Mouse (Mus musculus) hindbrain, embryonic 11.5 days (tissue): ENCODE results near the gene Upp2. TPM values are rescaled to one million over a fixed set of nuclear protein-coding genes. Genes with fewer than 3 reads are reported as not detected.

Experiments
- ATAC-seq: fragments of 200-750 bp; cut with Nextera tagmentation; 2 replicates; pipeline ENCODE4 v1.8.0; 2017; ENCODE audit warnings: mild to moderate bottlenecking, moderate TSS enrichment, moderate library complexity; ENCODE audit not compliant: low FRiP score
- DNase-seq: peaks from one replicate; pipeline ENCODE4 v3.0.0-alpha.2; 2015; ENCODE audit warnings: low spot score
- H3K27ac ChIP-seq: fragments of 300-500 bp; sonication (generic); 2 replicates; pipeline ENCODE4 v1.5.1; 2014; ENCODE audit warnings: mild to moderate bottlenecking, low read depth, low read length
- H3K27me3 ChIP-seq: fragments of 300-500 bp; sonication (generic); 2 replicates; pipeline ENCODE4 v1.6.1; 2014; ENCODE audit warnings: mild to moderate bottlenecking, low read length, moderate library complexity, mixed read lengths; ENCODE audit not compliant: control insufficient read depth, insufficient read depth
- H3K36me3 ChIP-seq: fragments of 300-500 bp; sonication (generic); 2 replicates; pipeline ENCODE4 v1.6.1; 2014; ENCODE audit warnings: mild to moderate bottlenecking, low read length, moderate library complexity, mixed read lengths; ENCODE audit not compliant: control insufficient read depth, insufficient read depth
- H3K4me1 ChIP-seq: fragments of 300-500 bp; sonication (generic); replicated peaks from 2 replicates; pipeline ENCODE4 v1.6.1; 2014; ENCODE audit warnings: low read length, mixed read lengths; ENCODE audit not compliant: control insufficient read depth, insufficient read depth
- H3K4me2 ChIP-seq: fragments of 300-500 bp; sonication (generic); replicated peaks from 2 replicates; pipeline ENCODE4 v1.6.1; 2014; ENCODE audit warnings: mild to moderate bottlenecking, low read depth, low read length
- H3K4me3 ChIP-seq: fragments of 300-500 bp; sonication (generic); 2 replicates; pipeline ENCODE4 v1.5.1; 2014; ENCODE audit warnings: low read depth, low read length
- H3K9ac ChIP-seq: fragments of 300-500 bp; sonication (generic); 2 replicates; pipeline ENCODE4 v1.6.1; 2014; ENCODE audit warnings: low read depth, low read length
- H3K9me3 ChIP-seq: fragments of 300-500 bp; sonication (generic); 2 replicates; pipeline ENCODE4 v1.6.1; 2016; ENCODE audit warnings: low read length; ENCODE audit not compliant: control insufficient read depth
- WGBS: fragments of 180-500 bp; shearing (Covaris S2); extraction: QIAGEN DNeasy Blood & Tissue Kit; methylation state at CpG from one replicate; pipeline ENCODE4 v1.1.7; 2014; 5-methylcytosine and 5-hydroxymethylcytosine counted together
- polyA plus RNA-seq: library from polyadenylated mRNA; unstranded; fragments of >200 nt; fragmentation: Nextera tagmentation; extraction: Ambion mirVana; gene quantifications from 2 replicates; pipeline ENCODE4 v1.2.1, GENCODE M21; 2014

Gene Upp2
- polyA plus RNA-seq, 1 experiment from 2014 or later, result 6.3 TPM

DNA sequence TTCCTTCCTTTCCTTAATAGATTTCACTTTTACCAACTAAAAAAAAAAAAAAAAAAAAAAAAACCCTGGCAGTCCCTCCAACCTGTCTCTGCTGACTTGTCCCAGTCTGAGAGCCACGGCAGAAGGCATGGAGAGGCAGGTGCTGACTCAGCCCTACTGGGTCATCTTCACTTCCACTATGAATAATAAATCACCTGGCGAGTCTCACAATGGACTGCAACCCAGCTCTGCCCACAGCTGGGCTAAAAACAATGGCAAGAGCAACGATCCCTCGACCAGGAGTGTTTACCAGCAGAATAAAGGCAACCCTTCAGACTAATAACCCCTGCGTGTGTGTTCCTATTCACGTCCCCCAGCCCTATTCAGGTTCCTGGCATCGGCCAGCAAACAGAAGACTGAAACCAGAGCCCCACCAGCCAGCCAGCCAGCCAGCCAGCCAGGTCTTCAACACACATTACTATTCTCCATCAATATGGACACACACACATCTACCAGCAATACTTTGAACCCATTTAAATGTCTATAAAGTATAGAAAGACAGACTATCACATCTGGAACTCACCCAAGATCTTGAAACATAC lies 37.1 kb upstream of the Upp2 start:
- H3K9ac ChIP-seq, result no peak overlapping the region
- ATAC-seq (no peak), DNase-seq (no peak)
- no peaks in the 10 kb centered on the region for H3K27me3 ChIP-seq
- no peak overlapping the region for H3K27ac ChIP-seq
- H3K4me3 ChIP-seq, result no peak overlapping the region
- H3K4me2 ChIP-seq, result no peak overlapping the region
- H3K9me3 ChIP-seq, result no peaks in the 10 kb centered on the region
- peaks cover 11% of the 10 kb centered on the region; the same call in 1 of the 2 replicates for H3K4me1 ChIP-seq
- WGBS, result 35% methylated on average over 7 of the region's 7 CpGs
- no peaks in the 10 kb centered on the region for H3K36me3 ChIP-seq

DNA sequence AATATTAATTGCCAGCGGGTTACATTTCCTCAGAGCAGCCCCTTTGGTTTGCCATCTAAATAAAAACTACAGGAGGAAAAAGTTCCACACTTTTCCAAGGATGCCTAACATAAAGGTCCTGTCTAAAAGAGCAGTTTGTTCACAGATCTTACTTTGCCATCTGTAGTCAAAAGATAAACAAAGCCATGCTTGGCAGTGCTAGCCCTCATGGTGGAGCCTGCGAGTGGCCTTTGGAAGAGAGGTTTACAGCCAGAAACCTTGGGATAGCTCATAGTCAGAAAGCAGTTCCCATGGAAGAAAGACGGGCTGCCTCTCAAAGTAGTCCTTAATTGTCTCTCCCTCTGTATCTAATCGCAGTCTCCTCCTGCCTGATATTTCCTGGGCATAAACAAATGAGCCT lies 36.6 kb upstream of the Upp2 start:
- H3K27ac ChIP-seq, result no peak overlapping the region
- DNase-seq, result no peak
- H3K4me1 ChIP-seq, result peaks cover 14% of the 10 kb centered on the region; the same call in 1 of the 2 replicates

DNA sequence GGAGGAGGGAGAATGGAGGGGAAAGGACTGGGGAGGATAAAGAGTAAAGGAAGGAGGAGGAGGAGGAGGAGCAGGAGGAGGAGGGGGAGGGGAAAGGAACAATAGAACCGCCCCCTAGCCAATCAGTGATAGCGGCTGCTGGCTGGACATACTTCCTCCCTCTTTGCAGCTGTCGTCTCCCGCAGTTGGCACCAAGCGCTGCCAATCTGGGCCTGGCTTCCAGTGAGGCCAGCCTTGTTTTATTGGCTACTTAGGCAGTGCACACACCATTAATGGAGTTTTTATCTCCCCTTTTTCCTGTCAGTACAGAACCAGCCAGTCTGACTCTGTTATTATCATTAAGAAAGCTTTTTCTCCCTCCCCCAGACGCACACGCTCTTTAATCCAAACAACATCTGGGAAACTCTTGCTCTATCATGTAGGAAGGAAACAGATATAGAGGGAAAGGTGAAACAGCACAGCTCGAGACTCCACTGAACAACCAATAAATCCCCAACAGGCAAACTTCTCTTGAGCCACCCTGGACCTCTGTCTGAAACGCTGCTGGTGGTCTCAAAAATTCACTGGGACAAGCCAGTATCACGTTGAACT lies 34.7 kb upstream of the Upp2 start:
- Histone ChIP-seq H3K9me3 (no peaks in the 10 kb centered on the region), H3K27ac (no peak overlapping the region; the same call in 1 of the 2 replicates), H3K9ac (no peak overlapping the region), H3K4me1 (peaks cover 14% of the 10 kb centered on the region; the same call in 1 of the 2 replicates), H3K4me2 (0 out of 2 replicates have a peak overlapping the region, but pooled peaks have one; percentile 2), H3K36me3 (no peaks in the 10 kb centered on the region), H3K4me3 (no peak overlapping the region), H3K27me3 (0 out of 2 replicates have a peak, but pooled peaks cover 2% of the 10 kb centered on the region)
- DNase-seq (peak; percentile 73), ATAC-seq (peak; percentile 82)
- WGBS, result 21% methylated on average over 10 of the region's 10 CpGs

More for the DNA sequence above, 36.6 kb upstream of the Upp2 start:
- Histone ChIP-seq H3K9ac (no peak overlapping the region), H3K9me3 (no peaks in the 10 kb centered on the region), H3K4me3 (no peak overlapping the region), H3K36me3 (no peaks in the 10 kb centered on the region), H3K4me2 (no peak overlapping the region), H3K27me3 (no peaks in the 10 kb centered on the region)
- ATAC-seq, result no peak
- 84% methylated on average over 4 of the region's 4 CpGs for WGBS

DNA sequence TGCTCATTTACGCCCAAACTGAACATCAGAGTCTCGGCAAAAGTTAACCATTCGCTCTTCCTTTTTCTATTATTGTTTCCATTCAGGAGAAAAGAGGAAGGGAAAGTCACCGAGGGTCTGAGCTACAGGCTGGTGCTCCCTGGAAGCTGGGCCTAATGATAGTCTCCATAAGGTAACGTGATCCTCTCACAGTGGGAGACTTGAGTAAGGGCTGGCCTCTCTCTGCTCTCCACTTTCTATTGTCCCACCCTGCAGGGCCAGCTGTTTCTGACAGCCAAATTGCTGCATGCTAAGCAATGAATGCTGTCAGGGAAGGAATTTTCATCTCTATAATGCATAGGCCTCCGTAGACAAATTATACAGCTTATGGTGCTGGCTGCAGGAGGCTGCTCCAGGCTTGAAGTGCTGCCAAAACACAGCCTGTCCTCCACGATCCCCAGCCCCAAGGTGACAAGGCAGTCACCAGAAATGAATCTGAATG lies 33.5 kb upstream of the Upp2 start:
- Histone ChIP-seq H3K9ac (no peak overlapping the region), H3K27me3 (0 out of 2 replicates have a peak, but pooled peaks cover 2% of the 10 kb centered on the region), H3K4me3 (no peak overlapping the region), H3K36me3 (no peaks in the 10 kb centered on the region), H3K9me3 (no peaks in the 10 kb centered on the region), H3K27ac (peak overlapping the region; percentile 68; the same call in 1 of the 2 replicates), H3K4me1 (peaks cover 14% of the 10 kb centered on the region; the same call in 1 of the 2 replicates), H3K4me2 (no peak overlapping the region)
- 16% methylated on average over 7 of the region's 7 CpGs for WGBS
- ATAC-seq (peak; percentile 75), DNase-seq (peak; percentile 58)

DNA sequence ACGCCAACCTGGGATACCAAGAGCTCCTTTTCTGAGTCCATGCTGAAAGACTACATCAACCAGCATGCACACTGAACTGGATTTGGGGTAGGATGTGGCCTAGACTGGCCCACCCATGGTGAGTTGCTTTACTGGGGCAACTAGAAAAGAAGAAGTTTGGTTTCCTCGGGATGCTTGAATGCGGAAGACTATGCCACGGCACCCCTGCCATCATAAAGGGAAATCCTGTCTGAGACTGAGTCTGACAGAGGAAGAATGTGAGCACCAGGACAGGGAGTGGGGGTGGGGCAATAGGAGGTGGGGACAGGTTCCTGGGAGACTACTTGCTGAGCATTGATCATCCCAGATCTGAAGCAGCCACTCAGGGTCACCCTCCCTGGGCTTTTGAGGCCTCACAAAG lies 32.7 kb upstream of the Upp2 start:
- no peak for ATAC-seq
- DNase-seq, result no peak
- 71% methylated on average over 4 of the region's 4 CpGs for WGBS
- no peaks in the 10 kb centered on the region for H3K9me3 ChIP-seq
- 0 out of 2 replicates have a peak, but pooled peaks cover 2% of the 10 kb centered on the region for H3K27me3 ChIP-seq
- H3K9ac ChIP-seq, result no peak overlapping the region
- H3K27ac ChIP-seq, result no peak overlapping the region
- no peaks in the 10 kb centered on the region for H3K36me3 ChIP-seq
- no peak overlapping the region for H3K4me2 ChIP-seq
- H3K4me1 ChIP-seq, result peaks cover 14% of the 10 kb centered on the region; the same call in 1 of the 2 replicates
- no peak overlapping the region for H3K4me3 ChIP-seq

DNA sequence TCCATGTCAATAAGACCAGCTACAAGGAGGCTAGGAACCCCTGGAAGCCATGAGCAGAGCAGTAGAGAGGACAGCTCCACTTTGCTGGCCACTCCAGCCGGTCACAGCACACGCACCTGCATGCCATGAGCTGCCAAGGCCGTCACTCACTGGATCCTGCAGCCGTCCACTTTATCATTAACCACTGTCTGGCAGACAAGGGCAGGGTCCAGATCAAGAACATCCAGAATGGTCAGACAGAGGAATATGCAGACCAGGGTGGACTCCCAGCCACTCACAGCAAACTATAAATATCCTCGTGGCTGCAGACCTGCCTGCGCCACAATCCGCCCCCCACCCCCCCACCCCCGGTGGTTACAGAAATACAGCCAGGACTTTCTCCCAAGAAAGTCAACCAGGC lies 31.9 kb upstream of the Upp2 start:
- H3K4me2 ChIP-seq, result no peak overlapping the region
- no peak overlapping the region for H3K9ac ChIP-seq
- no peak overlapping the region for H3K27ac ChIP-seq
- H3K9me3 ChIP-seq, result no peaks in the 10 kb centered on the region
- 0 out of 2 replicates have a peak, but pooled peaks cover 2% of the 10 kb centered on the region for H3K27me3 ChIP-seq
- H3K4me3 ChIP-seq, result no peak overlapping the region
- ATAC-seq (no peak), DNase-seq (no peak)
- no peaks in the 10 kb centered on the region for H3K36me3 ChIP-seq
- peaks cover 14% of the 10 kb centered on the region; the same call in 1 of the 2 replicates for H3K4me1 ChIP-seq
- 86% methylated on average over 8 of the region's 8 CpGs for WGBS

DNA sequence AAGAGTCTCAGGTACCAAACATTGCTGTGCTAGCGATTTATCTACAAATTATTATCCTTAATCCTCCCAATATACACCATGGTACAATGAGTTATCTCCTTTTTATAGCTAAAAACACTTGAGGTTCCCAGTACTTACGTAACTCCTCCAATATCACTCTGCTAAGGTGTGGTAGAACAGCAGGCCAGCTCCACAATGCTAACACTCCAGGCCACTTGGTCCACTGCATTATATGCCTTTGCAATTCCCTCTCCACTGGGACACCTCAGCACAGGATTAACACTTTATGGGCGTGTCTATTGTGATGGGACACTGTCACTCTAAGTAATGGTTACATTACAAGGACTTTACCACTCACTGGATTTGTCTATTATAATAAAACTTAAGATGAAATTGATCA lies 30.3 kb upstream of the Upp2 start:
- no peak for DNase-seq
- H3K36me3 ChIP-seq, result no peaks in the 10 kb centered on the region
- H3K4me3 ChIP-seq, result no peak overlapping the region
- no peak overlapping the region for H3K27ac ChIP-seq
- H3K9me3 ChIP-seq, result no peaks in the 10 kb centered on the region
- WGBS, result 91% methylated on average over 3 of the region's 3 CpGs
- peaks cover 14% of the 10 kb centered on the region; the same call in 1 of the 2 replicates for H3K4me1 ChIP-seq
- no peak overlapping the region for H3K4me2 ChIP-seq
- no peak overlapping the region for H3K9ac ChIP-seq
- no peak for ATAC-seq
- 0 out of 2 replicates have a peak, but pooled peaks cover 2% of the 10 kb centered on the region for H3K27me3 ChIP-seq

DNA sequence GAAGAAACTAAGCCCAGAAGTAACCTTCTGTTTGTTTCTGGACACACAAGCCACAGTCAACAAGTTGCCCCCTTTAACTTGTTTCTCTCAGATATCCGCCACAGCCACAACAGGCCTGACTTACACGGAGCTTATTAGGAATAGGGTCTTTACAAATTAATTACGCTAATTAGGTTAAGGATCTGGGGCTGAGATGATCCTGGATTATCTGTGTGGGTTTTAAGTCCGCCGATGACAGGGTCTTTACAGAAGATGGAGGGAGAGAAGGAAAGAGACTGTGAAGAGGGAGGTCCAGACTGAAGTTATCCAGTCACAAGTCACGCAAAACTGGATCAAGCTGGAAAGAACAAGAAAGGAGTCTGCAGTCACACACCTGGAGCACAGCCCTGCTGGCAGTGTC lies 28.9 kb upstream of the Upp2 start:
- Histone ChIP-seq H3K27ac (no peak overlapping the region), H3K9ac (no peak overlapping the region), H3K27me3 (0 out of 2 replicates have a peak, but pooled peaks cover 2% of the 10 kb centered on the region), H3K4me2 (no peak overlapping the region), H3K4me3 (no peak overlapping the region), H3K4me1 (peaks cover 11% of the 10 kb centered on the region; the same call in 1 of the 2 replicates), H3K9me3 (no peaks in the 10 kb centered on the region), H3K36me3 (no peaks in the 10 kb centered on the region)
- no peak for ATAC-seq
- DNase-seq, result no peak
- WGBS, result 91% methylated on average over 6 of the region's 6 CpGs
